Mouse (Mus musculus): ENCODE measurements around the gene Otogl.
"Not testable (repeated sequence)": the region's sequence is repeated elsewhere in the genome, so short reads cannot be mapped to it uniquely, and the experiment has no call there.

Gene Otogl

DNA sequence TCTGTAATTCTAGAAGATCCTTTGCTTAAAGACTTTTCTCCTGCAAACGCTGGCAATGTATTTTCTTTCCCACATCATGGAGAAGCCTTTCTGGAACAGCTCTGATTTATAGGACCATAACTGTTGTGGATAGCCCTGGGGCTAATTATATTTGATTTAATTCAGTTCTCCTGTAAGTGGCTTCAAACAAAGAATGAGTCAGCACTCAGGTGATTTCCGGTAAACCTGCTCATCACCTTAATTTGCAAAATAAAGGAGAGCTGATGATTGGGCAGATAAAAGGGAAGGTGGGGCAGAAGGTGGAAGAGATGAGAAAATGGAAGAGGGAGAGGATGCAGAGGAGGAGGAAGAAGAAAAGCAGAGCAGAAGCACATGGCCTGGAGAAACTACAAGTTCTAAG is 107.6 kb downstream of the Otogl start:
- not testable (repeated sequence) for DNase-seq

- peak; percentile 33 for DNase-seq
Measured at GRCm38 (mm10) chr10:107799671-107800353, 112.1 kb downstream of the Otogl start.

GRCm38 (mm10) chr10:107794812-107795756 is 116.8 kb downstream of the Otogl start:
- no peak for DNase-seq

DNA sequence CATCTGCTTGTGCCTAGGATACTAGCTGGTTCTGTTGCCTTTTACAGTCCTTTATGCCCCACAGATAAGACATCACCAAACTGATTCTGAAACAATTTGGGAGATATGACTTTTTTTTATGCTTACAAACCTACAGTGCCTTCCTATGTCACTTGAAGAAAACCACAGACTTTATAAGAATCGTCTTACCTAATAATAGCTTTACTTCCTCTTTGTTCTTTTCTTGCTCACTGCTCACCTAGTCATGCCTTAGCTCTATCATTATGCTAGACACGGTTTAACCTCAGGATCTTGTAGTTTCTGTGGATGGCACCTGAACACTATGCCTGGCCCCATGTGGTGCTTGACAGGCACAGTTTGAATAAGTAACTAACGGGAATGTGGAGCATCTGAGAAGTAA is 119.4 kb downstream of the Otogl start:
- DNase-seq = no peak

GRCm38 (mm10) chr10:107779548-107779947 is 132.4 kb downstream of the Otogl start:
- DNase-seq = no peak

DNA sequence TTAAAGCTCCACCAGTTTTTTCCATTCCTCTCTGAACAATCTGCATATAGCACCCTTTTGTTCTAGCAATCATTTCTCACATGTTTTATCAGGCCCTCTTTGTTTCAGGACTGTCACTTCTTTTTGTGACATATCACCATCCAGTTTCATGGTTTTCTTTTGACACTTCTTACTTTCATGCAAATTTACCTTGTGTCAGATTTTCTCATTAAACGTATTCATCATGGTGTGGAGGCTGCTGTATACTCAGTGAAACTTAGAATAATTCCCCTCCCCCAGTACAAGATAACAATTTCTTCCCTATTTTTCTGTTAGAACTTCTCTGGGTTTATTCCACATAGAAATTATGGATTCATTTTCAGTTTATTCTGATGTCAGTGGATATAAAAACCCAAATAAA is 152.3 kb downstream of the Otogl start:
- no peak for DNase-seq

- DNase-seq = no peak
Measured at GRCm38 (mm10) chr10:107753471-107753870, 158.5 kb downstream of the Otogl start.

GRCm38 (mm10) chr10:107752351-107753143 is 159.4 kb downstream of the Otogl start:
- no peak for DNase-seq

DNA sequence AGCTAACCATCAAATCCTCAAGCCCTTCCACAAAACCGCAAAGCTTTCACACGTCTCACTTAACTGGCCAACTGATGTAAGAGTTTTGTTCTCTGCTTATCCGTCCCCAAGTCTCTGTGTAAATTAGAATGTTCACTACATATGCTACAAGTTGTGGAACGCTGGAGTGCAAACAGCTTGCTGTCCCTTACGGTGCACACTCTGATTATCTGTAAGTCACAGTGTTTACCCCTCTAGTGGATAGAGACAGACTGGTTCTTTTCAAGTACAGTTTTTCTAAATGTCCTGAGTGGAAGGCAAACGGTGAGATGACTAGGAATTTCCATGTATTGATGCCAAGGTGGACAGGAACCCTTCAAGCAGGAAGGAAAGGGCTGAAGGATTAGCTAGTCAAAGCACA is 160.0 kb downstream of the Otogl start:
- DNase-seq = no peak

DNA sequence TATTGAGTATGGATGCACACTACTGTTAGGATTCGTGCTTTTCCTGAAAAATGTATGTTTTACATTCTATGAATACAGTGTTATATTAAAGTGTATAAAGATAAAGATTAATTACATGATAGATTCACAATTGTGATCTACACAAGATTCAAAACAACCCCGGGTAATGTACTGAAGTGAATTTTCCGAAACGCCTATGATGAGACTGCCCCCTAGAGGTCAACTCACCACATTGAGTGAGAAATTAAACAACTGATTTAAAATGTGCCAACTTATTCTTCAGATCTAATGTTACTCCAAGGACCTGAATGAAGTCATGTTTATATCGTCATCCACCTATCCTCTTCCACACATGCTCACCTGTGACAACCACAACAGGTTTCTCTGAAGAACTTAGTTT is 164.4 kb downstream of the Otogl start:
- DNase-seq = no peak

DNA sequence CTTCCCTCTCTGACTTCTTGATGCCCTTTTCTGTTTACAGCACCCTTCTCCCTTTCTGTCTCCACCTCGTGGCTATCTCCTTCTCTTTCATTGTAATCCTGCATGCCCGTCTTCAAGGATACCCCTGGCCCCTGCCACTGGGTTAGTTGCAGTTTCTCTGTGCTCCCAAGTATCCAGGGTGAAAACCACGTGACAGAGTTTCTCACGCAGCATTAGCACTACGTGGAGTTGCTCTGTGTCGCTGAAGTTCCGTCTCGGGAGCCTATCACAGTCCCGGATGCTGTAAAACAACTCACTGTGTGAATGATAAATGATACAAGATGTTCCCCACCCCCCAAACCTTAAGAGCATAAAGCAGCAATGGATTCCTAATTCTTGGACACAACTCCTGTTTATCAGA is 165.2 kb downstream of the Otogl start:
- no peak for DNase-seq

GRCm38 (mm10) chr10:107739815-107740214 is 172.1 kb downstream of the Otogl start:
- DNase-seq = no peak

- no peak for DNase-seq
Measured at GRCm38 (mm10) chr10:107737743-107738142, 174.2 kb downstream of the Otogl start.

DNA sequence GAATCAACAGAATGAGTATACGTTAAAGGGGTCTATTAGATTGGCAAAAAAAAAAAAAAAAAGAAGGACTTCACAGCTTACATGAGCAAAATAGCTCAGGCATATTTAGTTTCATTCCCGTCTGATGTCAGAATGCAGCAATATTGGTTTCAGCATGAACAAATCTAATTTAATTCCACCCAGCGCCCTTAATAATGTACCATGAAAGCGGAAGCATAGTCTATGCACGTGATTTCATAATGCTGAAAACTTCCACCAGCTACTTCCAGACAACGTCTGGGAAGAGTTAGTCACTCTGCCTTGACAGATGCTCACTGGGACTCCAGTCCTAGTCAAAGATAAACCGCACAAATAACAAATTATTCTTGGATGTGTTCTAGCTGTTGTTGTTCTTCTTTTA is 176.5 kb downstream of the Otogl start:
- DNase-seq = no peak

GRCm38 (mm10) chr10:107734327-107734726 is 177.6 kb downstream of the Otogl start:
- DNase-seq = no peak

GRCm38 (mm10) chr10:107725631-107726030 is 186.3 kb downstream of the Otogl start:
- DNase-seq = no peak

- DNase-seq = no peak
Measured at GRCm38 (mm10) chr10:107719806-107720205, 192.1 kb downstream of the Otogl start, which contains the start of gene Ptprq. TSS of gene Ptprq (minus strand) at chr10:107720051.

Data from thymus, postnatal 25 days (tissue).